Mouse (Mus musculus) cerebellum, adult 11-12 months (tissue): ENCODE results near the gene Qrich1.

Experiments used
- DNase-seq: peaks from one replicate; pipeline ENCODE4 v3.0.0; 2022

Gene Qrich1

DNA sequence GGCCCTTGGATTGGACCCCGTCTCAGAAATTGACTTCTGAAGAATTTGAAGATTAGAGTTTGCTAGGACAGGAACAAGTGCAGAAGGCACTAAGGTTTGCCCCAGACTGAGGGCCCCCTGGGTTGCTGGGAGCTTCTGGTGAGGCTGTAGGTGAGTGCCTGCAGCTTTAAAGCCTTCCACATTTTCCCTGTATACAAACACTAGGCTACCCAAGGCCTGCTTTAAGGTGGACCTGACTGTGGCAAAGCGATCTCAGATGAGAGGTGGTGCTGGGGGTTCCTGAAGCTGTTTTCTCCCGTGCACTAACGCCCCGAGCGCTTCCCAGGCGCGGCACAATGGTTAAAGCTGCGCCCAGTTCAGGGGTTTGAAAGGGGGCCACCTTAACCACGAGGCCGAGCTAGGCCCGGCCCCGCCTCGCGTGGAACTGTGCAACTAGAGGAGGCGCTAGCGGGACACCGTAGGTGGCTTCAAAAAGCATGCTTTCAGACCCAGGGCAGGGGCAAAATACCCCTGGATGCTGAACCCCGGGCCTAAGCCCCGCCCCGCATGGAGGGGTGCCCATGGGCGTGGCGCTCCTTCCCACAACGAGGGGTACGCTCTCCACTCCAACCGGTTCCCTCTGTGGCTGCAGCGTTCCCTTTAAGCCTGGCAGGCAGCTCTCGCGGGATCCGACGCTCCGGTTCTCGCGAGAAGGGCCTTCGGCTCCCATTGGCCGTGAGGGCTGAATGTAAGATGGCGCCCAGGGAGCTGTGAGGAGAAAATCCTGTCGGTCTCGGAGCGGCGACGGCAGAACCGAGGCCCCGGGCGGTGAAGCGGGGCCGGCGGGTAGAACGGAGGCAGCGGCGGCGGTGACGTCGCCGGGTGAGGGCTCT is at the start of gene Qrich1:
Gene Qrich1, plus strand, starts transcription at position 427 of the 872 bp plus-strand sequence.
- peak; percentile 96 for DNase-seq

DNA sequence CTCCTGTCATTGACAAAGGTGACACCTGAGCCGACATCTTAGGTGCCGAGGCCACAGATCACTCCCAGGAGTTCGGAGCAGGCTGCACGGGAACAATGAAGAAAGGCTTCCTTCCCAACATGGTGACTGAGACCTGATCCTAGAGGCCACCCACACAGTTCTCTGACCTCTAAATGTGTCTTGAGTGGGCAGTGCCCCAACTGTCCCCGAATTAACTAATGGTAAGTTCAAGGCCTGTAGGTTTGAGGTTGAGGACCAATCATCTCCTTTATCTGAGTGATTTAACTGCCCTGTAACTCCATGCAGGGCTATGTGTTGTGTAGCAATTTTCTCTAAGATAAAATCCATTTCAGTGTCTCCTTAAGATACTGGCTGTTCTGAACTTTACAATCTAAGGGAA is 47.2 kb upstream of the Qrich1 start:
- no peak for DNase-seq

- DNase-seq, result no peak
These were observed 46.8 kb upstream of the Qrich1 start for GRCm38 (mm10) chr9:108469845-108470244.

DNA sequence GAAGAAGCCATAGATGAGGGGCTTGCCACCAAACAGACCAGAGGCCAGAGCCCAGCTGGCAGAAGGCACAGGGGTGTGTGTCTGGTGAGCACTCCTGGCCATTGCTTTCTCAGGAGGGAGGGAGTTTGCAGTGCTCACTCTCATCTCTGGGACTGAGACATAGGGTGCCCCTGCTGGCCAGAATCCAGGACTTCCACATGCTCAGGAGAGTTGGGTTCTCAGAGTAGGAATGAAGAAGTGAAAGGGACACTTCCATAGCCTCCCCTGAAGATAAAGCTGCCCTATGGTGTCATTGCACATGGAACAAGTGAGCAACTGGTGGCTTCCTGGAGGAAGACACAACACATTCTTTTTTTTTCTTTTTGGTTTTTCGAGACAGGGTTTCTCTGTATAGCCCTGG is 42.1 kb upstream of the Qrich1 start:
- DNase-seq, result no peak

DNA sequence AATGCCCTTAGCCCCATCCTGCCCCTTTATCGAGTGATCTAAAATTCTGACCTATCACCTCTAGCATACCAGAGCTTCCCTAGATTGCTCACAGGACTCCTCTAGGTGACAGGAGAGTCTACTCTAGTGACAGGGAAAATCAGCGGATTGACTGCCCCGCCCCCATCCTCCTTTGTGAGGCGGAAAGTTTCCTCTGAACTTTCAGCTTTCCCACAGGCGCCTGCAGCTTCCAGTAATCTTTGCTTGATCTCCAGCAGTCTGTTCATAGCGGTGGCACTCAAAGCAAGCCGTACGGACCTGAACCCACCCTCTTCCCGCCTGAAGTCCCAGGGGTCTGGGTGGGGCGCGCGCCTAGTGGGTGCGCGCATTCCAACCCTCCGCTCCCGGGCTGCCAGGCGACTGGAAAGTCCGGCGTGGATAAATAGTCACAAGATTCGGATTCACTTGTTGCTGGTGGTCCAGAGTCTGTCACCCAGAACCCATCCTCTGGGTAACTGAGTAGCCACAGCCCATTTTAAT is 37.9 kb upstream of the Qrich1 start:
- no peak for DNase-seq

DNA sequence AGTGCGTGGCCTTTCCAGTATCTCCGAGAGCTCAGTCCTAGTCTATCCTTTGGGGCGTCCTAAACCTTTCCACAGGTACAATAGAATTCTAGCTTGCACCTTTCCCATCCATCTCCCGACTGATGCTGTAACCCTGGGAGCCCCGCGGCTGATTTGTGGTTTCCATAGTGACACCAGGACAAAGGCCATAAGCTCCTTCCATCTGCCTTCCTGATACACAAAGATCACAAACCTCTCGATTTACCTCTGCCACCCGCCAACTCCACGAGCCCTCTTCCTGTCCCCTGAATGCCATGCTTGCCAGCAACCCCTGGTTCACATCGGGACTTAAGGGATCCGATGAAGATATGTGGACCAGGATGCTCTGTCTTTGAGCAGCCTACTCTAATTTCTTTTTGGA is 37.4 kb upstream of the Qrich1 start:
- no peak for DNase-seq

GRCm38 (mm10) chr9:108479721-108480351 is 36.8 kb upstream of the Qrich1 start, which contains the start of gene Lamb2:
Gene Lamb2 (plus strand): TSS chr9:108479736.
- DNase-seq, result no peak

- DNase-seq, result no peak
These were observed 35.6 kb upstream of the Qrich1 start for GRCm38 (mm10) chr9:108480813-108481519.

GRCm38 (mm10) chr9:108481520-108482210 is 34.9 kb upstream of the Qrich1 start:
- DNase-seq, result no peak

DNA sequence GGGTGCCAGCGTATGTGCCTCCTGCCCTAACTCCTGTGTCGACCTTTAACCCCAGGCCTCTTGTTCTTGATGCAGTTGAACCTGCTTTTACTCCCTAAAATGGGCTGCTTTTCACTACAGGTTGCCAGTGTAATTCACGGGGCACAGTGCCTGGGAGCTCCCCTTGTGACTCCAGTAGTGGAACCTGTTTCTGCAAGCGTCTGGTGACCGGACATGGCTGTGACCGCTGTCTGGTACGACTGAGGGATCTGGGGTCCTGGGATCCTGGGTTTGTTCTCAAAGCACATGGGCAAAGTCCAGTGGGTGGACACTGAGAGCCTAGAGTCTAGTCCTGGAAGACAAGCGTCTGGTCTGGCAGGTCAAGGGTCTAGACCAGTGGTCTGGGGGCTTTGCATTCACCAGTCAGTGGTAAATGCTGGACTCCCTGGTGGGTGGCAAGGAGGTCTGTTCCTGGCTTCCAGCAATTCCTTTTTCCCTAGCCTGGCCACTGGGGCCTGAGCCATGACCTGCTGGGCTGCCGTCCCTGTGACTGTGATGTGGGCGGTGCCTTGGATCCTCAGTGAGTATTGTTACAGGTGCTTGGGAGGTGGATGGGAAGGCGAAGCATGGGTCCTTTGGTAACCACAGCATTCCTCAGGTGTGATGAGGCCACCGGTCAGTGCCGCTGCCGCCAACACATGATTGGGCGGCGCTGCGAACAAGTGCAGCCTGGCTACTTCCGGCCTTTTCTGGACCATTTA is 33.4 kb upstream of the Qrich1 start:
- DNase-seq, result no peak

GRCm38 (mm10) chr9:108484021-108484420 is 32.6 kb upstream of the Qrich1 start:
- DNase-seq, result no peak

DNA sequence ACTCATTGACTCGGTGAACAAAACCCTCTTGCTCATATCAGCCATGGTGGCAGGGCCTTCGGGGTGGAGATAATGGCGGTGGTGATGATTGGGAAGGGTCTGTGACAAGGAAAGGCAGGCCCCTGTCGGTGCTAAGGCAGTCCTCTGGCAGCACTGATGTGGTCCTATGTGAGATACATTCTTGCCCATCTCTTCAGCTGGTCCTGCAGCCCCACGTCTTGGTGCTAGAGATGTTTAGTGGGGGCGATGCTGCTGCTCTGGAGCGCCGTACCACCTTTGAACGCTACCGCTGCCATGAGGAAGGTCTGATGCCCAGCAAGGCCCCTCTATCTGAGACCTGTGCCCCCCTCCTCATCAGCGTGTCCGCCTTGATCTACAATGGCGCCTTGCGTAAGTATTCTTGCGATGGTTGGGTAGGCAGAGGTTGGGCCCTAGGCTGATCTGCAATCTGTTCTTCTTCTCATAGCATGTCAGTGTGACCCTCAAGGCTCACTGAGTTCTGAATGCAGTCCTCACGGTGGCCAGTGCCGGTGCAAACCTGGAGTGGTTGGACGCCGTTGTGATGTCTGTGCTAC is 31.2 kb upstream of the Qrich1 start:
- no peak for DNase-seq

DNA sequence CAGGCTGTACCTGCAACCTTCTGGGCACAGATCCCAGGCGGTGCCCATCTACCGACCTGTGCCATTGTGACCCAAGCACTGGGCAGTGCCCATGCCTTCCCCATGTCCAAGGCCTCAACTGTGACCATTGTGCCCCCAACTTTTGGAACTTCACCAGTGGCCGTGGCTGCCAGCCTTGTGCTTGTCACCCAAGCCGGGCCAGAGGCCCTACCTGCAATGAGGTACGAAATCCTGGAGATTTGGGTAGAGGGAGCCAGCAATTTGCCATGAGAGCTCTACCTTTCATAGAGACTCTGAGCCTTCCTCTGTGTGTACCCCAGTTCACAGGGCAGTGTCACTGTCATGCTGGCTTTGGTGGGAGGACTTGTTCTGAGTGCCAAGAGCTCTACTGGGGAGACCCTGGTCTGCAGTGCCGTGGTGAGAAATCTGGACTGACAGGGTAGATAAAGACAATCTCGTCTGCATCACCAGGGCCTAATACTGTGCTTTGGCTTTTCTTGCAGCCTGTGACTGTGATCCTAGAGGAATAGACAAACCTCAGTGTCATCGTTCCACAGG is 29.6 kb upstream of the Qrich1 start:
- DNase-seq, result no peak

GRCm38 (mm10) chr9:108488403-108488802 is 28.2 kb upstream of the Qrich1 start:
- peak; percentile 36 for DNase-seq

DNA sequence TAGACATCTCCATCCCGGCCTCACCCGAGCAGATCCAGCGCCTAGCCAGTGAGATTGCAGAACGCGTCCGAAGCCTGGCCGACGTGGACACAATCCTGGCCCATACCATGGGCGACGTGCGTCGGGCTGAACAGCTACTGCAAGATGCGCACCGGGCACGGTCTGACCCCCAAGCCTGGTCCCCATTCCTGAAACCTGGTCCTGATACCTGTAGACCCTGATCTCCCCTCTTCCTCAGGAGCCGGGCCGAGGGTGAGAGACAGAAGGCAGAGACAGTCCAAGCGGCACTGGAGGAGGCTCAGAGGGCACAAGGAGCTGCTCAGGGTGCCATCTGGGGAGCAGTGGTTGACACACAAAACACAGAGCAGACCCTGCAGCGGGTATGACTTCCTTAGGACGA is 27.4 kb upstream of the Qrich1 start:
- peak; percentile 45 for DNase-seq

- DNase-seq, result no peak
These were observed 26.7 kb upstream of the Qrich1 start for GRCm38 (mm10) chr9:108489702-108490558.

GRCm38 (mm10) chr9:108490559-108491285 is 25.9 kb upstream of the Qrich1 start, which contains the start of gene Usp19:
Gene Usp19 (plus strand): TSS chr9:108490602.
- DNase-seq, result peak; percentile 98

DNA sequence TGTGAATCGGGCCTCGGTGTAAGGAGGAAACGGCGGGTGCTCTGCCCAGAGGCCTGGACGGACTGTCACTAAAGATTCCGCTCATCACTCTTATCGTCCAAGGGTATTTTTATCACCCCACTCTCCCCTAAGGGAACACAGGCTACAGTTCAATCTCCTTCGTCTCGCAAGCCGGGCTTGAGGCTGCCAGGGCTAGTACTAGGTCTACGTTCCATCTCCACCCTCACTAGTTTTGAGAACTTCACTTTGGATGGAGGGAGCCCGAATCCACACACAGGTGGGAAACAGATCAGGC is 25.4 kb upstream of the Qrich1 start:
- DNase-seq, result no peak

- no peak for DNase-seq
These were observed 24.4 kb upstream of the Qrich1 start for GRCm38 (mm10) chr9:108492043-108492750.
